Mouse (Mus musculus): Measurements from ENCODE around the gene Opcml.

Gene Opcml

DNA sequence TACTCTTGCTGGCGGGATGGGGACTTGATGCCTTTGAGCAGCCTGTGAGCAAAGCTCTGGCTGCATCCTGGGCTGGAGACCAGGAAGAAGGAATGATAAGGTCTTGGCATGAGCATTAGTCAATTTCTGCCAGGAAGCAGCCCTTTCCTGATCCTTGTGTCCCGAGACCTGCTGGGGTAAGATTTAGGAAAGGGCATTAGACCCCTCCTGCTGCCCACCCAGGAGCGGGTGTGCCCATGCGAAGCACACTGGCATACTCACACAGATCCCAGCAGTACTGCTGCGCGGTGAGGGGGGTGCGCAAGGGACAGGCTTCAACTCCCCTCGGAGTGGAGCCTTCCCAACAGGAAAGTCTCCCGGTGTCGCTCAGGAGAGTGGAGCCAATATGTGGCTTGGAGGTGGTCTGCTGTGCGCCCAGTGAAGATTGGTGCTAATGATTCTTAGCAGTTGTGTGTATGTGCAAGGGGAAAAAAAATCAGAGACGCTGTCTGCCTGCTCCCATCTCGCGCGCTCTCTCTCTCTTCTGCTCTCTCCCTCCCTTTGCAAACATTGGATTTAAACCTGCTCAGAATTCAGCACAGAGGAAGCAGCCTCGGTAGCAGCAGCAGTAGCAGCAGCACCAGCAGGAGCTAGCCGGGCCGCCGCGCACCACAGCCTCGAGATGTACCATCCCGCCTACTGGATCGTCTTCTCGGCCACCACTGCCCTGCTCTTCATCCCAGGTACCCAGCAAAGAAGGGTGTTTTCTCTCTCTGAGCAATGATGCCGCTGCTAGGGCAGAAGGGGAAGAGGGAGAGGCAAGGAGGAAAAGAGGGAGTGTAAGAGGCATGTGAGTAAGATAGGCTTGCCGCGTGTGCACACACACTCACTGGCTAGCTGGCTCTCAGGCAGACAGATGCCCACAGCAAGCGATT lies at the start of gene Opcml:
TSS of gene Opcml (plus strand) at position 51 of the 914 bp plus-strand sequence.
- DNase-seq: peak; percentile 6 to 22

DNA sequence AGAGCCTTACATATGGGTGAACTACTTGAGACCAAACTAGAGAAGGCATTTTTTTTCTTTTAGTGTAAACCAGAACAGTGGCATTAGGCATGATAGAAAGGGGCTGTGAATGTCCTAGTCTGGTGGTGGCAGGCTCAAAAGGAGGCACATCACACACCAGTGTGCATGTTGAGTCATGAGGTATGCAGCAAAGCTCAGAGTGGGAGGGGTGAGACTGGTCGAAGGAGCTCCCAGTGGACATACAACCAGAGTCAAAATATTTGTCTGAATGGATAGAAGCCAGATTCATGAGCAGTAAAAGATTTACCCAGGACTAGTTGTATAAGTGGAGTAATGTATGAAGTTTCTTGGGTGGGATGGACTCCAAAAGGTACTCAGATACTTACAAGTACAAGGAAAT lies 31.9 kb upstream of the Opcml start:
- no peak for DNase-seq

DNA sequence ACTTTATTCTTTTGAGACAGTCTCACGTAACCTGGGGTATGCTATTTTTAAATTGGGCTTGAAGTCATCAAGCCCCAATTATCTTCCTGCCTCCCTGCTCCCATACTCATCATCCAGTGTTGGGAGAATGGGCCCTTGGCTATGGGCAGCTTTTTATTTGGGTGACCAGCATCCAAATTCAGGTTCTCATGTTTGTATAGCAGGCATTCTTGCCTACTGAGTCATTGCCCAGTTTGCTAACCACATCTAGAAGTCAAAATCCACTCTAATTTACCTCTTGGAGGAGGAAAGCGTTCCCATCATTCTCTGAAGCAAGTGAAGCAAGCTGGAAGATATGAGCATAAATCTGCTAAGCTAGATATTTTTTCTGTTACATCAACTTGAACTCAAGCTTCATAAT lies 29.4 kb upstream of the Opcml start:
- no peak for DNase-seq

DNA sequence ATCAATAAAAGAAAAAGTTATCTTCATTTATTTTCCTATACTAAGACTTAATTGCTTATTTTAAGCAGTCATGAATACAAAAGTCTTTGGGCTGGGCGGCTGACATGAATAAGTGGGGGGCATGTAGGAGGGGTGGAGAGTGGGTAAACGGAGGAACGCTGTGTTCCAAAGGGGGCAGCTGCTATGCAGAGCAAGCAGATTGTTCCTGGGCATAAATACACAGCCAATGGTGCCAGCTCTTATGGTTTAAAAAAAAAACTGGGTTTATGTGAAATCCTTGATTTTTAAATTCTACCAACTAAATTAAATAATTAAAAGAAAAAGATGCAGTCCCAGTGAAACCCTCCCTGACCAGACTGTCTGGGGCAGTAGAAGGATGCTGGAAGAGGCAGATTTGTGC lies 24.1 kb upstream of the Opcml start:
- no peak for DNase-seq

DNA sequence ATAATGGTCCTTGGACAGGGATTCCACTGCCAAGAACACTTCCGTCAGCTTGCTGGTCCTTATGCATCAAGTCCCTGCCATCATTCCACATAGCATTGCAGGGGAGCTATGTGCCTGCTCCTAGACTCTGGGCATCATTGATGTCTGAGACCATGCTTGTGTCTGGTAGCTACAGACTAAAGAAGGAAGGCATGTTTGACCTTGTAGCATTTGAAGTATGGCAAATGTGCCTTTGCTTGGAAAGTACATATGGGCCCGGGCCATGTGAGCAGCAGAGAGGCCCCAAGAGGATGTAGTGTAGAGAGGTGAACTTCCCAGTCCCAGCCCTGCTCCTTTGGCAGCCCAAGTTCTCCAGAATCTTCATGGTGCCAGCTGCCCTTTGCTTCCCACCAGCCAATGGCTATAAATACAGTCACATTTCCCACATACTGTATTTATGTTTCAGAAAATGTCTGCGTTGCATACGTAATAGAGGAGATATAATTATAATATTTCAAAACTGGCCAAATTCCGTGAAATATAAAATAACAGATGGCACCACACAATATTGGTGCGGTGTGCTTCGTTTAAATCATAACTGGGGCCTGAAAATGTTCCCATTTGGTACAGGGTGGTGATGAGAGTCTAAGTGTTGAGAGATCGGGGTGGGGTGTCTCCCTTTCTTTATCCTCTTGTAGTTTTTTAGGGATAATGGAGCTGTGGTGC lies 23.2 kb upstream of the Opcml start:
- DNase-seq: no peak

DNA sequence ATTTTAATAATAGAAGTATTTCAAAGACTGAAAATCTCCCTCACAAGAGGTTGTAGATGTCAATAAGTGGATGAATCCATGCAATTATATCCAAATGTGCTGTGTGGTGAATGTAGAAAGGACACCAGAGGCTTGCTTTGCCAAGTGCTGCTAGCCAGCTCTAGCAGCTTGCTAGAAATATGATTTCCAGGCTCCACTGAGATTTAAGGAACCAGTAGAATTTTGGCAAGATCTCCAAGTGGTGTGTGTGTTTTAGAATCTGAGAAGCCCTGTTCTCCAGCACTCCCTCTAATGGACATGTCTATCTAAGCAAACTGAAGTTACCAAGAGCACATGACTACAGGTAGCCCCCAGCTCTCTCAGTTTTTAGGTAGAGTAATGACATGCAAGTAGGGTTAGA lies 21.8 kb upstream of the Opcml start:
- no peak for DNase-seq

DNA sequence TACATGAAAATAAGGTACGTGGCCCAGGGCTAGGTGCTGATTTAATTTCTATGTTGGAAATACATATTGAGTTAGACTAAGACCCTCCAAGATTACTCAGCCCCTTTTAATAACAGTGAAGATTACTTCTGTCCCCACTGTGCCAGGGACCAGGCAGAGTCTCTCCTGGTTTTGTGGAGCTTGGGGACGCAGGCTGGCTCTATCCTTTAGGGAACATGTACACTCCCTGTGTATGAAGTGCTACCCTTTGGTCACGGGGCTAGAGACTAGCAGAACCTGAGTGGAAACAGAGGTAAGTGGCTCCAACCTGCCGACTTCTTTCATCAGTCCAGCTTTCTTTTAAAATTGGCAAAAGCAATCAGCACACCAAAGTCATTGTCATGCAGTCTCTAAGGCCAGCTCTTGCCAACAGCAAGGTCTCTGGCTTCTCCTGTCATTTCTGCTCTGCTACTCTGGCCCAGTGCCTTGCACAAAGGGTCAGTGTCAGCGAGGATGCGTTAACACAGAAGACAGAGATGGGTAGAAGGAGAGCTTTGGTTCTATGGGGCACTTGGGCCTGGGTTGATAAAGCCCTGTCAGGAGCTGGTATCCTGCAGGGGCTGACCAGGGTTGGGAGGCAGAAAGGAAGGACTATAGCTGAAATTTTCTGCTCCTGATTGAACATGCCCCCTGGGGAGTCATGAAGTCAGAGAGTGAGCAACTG lies 9.1 kb upstream of the Opcml start:
- DNase-seq: no peak

DNA sequence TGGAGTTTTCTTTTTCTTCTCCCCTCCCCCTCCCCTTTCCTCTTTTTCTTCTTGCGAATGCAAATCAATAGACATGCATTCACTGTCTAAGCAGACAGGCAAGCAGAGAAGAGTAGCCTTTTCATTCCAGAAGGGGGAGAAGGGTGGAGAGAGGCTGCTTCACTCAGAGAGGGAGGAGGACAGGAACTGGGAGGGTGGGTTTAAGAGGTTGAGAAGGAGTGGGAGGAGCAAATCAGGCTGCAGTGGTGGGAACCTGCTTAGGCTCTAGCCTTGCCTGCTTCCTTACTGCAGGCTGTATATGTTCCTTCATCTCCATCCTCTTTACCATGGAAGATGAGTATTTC lies 8.6 kb upstream of the Opcml start:
- no peak for DNase-seq

DNA sequence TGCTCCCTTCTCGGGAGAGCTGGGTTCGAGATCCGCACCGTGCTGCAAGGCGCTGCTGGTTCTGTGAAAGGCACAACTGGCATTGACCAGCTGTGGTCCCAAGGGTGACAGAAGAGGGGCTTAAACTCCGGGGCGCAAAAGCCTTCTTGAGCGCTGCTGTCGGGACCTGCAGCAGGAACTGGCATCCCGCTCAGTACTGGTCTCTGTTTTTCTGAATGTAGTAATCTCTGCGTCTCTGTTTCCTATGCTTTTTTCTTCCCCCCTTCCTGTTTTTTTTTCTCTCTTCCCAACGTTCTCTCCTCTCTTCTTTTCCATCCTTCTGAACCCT lies 1.0 kb downstream of the Opcml start:
- no peak for DNase-seq

DNA sequence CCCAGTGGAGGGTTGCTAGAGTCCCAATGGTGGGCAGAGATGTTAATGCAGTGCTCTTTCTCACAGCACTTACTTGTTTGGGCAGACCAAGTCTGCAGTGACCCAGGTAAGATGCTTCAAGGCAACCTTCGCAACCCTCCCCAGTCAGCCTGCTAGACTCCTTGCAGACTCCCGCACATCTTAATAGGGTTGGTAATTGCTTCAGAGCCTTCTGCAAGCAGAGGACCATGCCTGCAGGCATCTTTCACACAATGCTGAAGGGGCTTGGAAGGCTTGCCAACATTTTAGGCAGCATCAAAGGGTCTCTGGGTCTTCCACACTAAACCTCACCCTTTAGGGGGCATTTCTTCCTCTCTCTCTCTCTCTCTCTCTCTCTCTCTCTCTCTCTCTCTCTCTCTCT lies 1.7 kb downstream of the Opcml start:
- DNase-seq: no peak

DNA sequence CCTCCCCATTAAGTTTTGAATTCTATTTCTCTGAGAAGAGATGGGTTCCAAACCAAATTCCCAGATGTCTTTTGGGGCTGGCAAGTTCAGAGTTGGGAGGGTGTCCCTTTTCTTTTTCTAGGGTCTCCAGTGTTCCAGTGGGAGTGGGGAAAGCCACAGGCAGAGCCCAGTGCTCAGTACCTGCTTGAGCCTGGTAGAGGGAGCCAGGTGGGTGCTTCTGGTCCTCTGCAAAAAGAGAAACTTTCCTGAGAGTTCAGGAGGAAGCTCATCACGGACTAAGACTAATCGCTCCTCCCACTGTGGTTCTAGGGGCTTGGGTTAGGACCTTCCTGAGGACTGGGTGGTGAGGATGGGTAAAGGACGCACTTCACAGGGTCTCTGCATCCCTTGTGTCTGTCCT lies 2.4 kb downstream of the Opcml start:
- no peak for DNase-seq

DNA sequence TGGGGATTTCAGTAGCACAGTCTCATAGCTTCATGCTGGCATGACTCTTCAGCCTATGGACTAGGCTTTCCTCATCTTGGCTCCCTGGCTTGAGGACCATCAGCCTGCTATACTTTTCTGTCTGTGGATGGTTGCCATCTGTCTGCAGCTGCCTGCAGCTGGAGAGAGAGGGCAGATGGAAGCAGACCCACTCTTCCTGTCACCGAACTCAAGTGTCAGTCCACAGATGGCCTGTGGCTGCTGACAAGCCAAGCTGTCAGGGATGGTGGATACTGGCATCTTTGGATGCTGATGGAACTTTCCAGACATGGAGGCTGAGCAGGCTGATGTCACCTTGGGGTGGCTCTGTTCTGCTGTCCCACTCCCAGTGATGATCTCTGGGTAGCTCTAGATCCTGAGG lies 6.0 kb downstream of the Opcml start:
- no peak for DNase-seq

DNA sequence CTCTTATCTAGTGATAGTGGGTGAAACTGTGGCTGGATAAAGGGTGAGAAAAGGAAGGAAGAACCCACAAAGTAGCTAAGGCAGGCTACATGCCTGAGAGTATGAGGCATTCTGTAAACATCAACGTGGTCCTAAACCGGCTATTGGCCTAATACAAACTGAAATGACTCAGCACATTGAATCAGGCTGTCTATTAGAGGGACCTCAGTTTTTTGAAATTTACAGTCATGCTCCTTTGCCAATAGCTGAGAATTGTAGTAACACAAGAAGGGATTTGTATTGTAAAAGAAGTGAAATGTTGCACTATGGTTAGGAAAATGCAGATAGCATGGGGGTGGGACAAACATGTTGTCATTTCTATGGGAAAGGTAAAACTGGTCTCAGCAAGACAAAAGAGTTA lies 10.4 kb downstream of the Opcml start:
- no peak for DNase-seq

DNA sequence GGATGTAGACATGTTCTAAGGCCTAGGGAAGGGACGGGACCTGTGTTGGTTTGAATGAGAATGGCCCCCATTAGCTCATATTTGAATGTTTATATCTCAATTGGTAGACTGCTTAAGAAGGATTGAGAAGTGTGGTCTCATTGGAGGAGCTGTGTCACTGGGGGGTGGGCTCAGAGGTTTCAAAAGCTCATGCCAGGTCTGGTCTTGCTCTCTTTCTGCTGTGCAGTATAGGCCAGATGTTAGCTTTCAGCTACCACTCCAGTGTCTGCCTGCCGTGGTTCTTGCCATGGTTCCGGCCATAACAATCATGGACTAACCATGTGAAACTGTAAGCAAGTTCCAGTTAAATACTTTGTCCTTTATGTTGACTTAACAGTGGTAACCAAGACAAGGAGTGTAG lies 11.2 kb downstream of the Opcml start:
- DNase-seq: no peak

DNA sequence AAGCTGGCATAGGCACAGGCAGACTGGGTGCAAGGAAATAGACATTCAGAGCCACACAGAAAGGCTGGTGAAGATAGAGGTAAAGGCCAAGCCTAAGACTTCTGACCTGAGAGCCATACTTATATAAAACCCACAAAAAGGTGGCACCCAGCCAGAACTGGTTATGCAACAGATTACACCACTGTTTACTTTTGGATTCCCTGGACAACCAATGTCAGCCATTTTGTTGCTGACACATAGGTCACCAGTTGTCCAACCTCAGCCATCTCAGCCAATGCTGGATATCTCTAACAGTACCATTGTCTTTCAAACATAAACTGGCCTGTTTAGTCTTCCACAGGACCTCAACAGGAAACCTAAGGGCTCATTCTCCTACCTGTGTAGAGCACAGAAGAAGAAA lies 11.8 kb downstream of the Opcml start:
- DNase-seq: no peak

DNA sequence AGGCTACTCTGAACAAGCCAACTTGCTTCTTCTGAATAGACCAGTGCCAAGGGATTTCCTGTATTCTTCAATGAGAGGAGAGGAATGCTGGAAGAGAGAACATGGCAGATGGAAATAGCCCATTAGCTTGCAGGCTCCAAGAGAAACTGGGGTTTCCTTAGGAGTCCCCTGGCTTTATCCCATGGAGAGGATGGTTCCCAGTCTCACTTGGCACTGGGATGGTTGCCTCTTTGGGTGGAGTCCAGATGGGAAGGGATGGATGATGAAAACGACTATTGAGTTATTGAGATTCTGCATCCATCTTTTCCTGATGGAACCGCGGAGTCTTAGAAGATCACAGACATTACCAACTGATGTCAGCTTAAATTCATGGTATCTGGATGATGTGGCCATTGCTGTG lies 13.9 kb downstream of the Opcml start:
- no peak for DNase-seq

DNA sequence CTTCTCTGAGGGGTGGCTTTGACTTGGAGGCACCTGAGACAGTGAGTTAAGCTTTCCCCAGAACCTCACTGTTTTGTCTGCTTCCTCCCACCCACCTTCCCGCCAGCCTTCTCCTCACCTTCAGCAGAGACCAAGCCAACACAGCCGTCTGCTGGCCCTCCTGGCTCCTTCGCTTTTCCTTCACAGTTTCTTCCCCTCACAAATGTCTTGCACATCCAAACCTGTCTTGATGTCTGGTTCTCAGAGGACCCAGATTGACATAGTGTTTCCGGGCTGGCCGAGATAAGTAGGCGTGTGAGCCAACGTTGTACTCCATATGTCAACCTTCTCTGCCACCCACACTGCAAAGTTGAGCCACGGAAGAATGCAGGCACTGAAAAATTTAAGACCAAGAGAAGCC lies 19.2 kb downstream of the Opcml start:
- no peak for DNase-seq

DNA sequence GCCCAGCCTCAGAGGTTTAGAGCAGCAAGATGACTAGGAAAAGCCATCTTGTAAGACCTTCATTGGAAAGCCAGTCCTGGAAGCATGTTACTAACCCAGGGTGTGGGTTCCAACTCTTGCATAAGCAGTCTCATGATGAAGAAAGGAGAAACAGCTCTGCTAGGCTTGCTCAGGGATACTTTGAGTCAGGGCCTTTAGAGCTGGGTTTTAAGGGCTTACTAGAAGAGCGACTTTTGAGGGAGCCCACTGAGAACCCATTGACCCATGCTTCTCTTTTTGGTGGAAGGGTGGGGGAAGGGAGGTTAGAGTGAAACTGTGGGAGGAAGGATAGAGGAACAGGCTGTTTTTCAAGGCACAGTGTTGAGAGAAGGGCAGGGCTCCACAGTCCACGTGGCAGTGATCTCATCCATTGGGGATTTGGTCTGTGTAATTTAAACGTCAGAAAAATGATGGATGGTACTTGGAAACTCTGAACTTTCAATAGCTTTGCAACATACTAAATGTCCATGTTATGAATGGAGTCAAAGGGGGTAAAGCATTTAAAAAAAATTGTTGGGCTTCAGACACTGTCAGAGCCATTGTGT lies 22.7 kb downstream of the Opcml start:
- peak; percentile 5 to 12 for DNase-seq

DNA sequence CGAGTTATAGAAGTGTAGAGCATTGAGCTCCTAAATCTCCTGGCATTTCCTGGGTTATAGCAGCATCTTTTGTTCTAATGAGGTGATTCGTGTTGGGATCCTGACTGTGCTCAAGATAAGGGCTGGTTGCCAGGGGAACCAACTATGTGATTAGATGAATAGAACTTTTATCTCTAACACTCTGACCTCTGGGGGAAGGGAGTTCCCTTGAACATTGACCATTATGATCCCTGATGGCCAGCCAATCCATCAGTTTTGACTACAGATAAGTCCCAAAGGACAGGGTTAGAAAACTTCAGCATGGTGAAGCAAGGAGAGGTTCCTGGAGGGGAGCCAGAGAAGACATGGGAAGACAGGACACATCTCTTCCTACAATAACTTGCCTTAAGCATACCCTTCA lies 23.6 kb downstream of the Opcml start:
- DNase-seq: no peak

DNA sequence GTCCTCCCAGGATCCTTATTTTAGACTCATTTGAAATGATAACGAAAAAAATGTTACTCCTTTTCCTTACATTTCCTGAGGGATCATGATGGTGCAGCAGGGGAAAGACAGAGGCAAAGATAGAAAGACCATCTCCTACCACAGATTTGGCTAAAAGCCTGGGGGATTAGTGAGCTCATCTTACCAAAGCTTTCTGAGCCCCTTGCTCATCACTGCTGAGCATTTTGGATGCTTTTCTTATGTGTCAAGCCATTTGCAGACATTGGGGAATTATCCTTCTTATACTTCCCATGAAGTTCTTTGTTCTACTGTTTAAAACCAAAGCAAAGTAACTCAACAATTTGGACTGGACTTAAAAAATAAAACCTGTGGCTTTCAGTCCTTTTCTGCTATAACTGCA lies 30.6 kb downstream of the Opcml start:
- DNase-seq: no peak

DNA sequence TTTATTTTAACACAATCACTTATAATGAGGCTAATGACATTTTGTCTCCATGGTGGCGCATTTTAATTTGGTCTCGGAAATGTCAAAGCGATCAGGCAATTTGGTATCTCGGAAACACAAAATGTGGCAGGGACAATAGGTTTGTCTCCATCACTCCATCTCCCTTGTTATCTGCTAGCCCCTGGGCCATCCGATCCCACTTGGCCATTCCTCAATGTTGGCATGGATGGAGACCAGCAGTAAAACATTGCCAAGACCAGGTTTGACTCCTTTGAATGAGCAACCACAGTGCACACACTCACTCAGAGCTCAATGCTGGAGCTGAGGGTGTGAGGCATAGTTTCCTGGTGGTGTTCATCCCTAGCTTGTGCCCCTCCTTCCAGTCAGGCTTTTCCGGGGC lies 32.1 kb downstream of the Opcml start:
- no peak for DNase-seq

DNA sequence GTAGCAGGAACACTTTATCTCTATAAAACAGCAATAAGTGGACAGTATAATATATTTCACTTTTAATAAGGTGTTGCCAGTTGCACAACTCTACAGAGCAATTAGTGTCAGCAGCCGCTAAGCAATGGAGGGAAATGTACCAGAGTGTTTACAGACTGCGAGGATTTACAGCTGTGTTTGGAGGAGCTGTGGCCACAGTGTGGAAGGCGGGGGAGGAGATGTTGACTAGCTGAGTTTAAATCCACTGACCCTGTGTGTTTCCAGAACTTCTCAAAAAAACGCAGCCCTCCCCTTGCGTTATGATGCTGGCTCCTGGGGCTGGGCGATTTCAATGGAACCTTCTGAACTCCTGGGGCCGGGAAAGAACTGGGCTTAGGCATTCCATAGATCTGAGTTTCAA lies 33.8 kb downstream of the Opcml start:
- peak; percentile 36 to 55 for DNase-seq

DNA sequence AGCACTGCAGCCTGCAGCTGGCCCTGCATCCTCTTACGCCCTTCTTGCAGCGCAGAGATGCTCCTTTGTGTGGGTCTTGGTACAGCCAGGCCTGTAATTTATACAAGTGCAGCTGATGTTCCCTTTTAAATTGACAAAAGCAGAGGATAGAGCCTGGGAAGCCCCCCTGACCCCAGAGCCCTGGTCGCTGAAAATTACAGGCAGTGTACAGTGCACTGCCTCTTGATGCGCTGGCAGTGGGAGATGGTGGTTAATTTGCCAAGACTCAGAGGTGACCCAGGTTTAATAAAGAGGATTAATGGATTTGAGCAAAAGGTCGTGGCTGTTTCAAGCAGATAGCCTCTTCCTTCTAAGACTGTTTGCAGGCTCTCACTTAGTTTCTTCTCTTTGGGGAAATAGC lies 39.9 kb downstream of the Opcml start:
- no peak for DNase-seq

DNA sequence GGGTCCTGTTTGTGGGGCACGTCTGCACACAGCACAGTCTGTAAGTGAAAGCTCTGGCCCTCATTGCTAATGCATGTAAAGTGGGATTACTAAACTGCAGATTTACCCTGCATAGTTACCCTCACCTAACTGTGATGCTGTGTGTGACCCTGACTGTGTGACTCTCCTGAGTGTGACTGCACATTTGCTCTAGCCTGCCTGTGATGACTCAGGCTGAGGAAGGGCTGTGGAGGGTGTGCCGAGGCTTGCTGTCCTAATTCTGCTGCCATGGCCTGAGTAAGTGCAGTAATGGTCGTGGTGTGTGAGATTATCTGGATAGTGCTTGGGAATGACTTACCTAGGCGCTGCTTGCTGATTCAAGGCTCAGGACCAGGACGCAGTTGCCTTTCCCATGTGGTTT lies 52.2 kb downstream of the Opcml start:
- DNase-seq: no peak
